Mouse (Mus musculus) liver, embryonic 16.5 days (tissue): Measurements from ENCODE around the gene Eno3. TPM values are rescaled to one million over a fixed set of nuclear protein-coding genes. Genes with fewer than 3 reads are reported as not detected.

ENCODE experiments used
- ATAC-seq: fragments of 200-750 bp; cut with Nextera tagmentation; 2 replicates; pipeline ENCODE4 v1.8.0; 2017; ENCODE audit warnings: low read depth, mild to moderate bottlenecking, moderate number of reproducible peaks, moderate library complexity
- H3K27ac ChIP-seq: fragments of 300-500 bp; sonication (generic); 2 replicates; pipeline ENCODE4 v1.5.1; 2014; ENCODE audit warnings: mild to moderate bottlenecking, low read length
- H3K27me3 ChIP-seq: fragments of 300-500 bp; sonication (generic); 2 replicates; pipeline ENCODE4 v1.6.1; 2014; ENCODE audit warnings: low read depth, low read length, mixed read lengths; ENCODE audit not compliant: control insufficient read depth, insufficient read depth
- H3K36me3 ChIP-seq: fragments of 300-500 bp; sonication (generic); 2 replicates; pipeline ENCODE4 v1.6.1; 2014; ENCODE audit warnings: mild to moderate bottlenecking; ENCODE audit not compliant: control insufficient read depth, insufficient read depth
- H3K4me1 ChIP-seq: fragments of 300-500 bp; sonication (generic); 2 replicates; pipeline ENCODE4 v1.6.1; 2014; ENCODE audit warnings: low read depth, low read length, mixed read lengths; ENCODE audit not compliant: control insufficient read depth
- H3K4me2 ChIP-seq: fragments of 300-500 bp; sonication (generic); 2 replicates; pipeline ENCODE4 v1.6.1; 2014; ENCODE audit warnings: low read depth, low read length, mixed read lengths
- H3K4me3 ChIP-seq: fragments of 300-500 bp; sonication (generic); 2 replicates; pipeline ENCODE4 v1.5.1; 2014; ENCODE audit warnings: low read depth, mild to moderate bottlenecking, low read length
- H3K9ac ChIP-seq: fragments of 300-500 bp; sonication (generic); 2 replicates; pipeline ENCODE4 v1.6.1; 2014; ENCODE audit warnings: low read depth, low read length
- H3K9me3 ChIP-seq: fragments of 300-500 bp; sonication (generic); replicated peaks from 2 replicates; pipeline ENCODE4 v1.6.1; 2016; ENCODE audit warnings: low read length; ENCODE audit not compliant: control insufficient read depth
- WGBS: fragments of 180-500 bp; shearing (Covaris S2); extraction: QIAGEN DNeasy Blood & Tissue Kit; methylation state at CpG from one replicate; pipeline ENCODE4 v1.1.7; 2014; ENCODE audit not compliant: insufficient replicate concordance; 5-methylcytosine and 5-hydroxymethylcytosine counted together
- polyA plus RNA-seq: library from polyadenylated mRNA; unstranded; fragments of >200 nt; fragmentation: Nextera tagmentation; extraction: Ambion mirVana; gene quantifications from 2 replicates; pipeline ENCODE4 v1.2.1, GENCODE M21; 2015

Gene Eno3
- polyA plus RNA-seq, 1 experiment from 2014 or later = 22.1 TPM

DNA sequence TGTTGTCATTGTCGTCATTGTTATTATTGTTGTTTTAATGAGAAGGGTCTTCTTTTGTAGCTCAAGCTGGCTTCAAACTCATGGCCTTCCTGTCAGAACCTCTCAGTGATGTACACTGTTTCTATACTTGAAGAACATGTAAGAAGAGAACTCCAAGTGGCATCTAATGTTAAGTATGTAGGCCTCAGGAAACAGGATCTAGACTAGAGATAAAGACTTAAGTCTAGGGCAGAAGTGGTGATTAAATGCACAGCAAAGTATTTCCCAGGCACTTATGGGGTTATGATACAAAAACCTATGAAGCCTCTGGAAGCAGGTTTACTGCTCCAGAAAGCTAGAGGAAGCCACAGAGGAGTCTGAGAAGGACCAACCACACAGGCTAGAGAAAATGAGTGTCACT, 18.7 kb upstream of the Eno3 start:
- ATAC-seq = no peak
- peak overlapping the region; percentile 52; the same call in 1 of the 2 replicates for H3K9ac ChIP-seq
- H3K4me3 ChIP-seq = peak overlapping the region; percentile 27
- WGBS = 45% methylated on average over 1 of the region's 1 CpGs
- no peaks in the 10 kb centered on the region for H3K36me3 ChIP-seq
- H3K27me3 ChIP-seq = no peaks in the 10 kb centered on the region
- H3K4me2 ChIP-seq = peak overlapping the region; percentile 56
- peak overlapping the region; percentile 84 for H3K27ac ChIP-seq
- no peaks in the 10 kb centered on the region for H3K9me3 ChIP-seq
- H3K4me1 ChIP-seq = peaks cover 26% of the 10 kb centered on the region

DNA sequence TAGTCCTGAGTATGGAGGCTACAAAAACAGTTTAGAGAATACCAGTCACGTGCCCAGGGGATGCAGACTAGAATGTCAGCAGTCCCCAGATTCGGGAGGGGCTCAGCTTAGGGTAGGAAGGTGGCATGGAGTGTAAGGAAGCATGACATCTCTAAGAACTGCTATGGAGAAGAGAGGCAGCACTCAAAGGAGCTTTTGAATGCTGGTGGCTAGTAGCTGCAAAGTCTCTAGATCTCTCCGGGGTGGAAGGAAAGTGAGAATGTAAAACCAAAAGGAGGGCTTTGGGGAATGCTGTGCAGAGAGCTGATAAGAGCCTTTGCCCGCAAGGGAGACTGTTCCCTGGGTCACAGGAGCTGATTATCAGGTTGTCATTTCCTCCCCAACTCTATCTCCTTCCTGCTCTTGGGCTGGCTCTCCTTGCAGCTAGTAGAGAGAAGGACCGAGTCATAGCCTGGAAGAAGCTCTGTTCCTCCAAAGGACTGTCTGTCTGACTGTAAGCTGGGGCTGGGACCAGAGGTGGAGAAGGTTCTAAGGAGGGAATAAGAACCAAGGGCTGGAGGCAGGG, 18.2 kb upstream of the Eno3 start, which contains the start of gene Gp1ba:
TSS of gene Gp1ba (plus strand) at position 409 of the 565 bp plus-strand sequence.
- WGBS = 7% methylated on average over 5 of the region's 5 CpGs
- Histone ChIP-seq H3K9ac (peak within 1 kb of the TSS; percentile 52), H3K4me2 (peak within 1 kb of the TSS; percentile 56)

DNA sequence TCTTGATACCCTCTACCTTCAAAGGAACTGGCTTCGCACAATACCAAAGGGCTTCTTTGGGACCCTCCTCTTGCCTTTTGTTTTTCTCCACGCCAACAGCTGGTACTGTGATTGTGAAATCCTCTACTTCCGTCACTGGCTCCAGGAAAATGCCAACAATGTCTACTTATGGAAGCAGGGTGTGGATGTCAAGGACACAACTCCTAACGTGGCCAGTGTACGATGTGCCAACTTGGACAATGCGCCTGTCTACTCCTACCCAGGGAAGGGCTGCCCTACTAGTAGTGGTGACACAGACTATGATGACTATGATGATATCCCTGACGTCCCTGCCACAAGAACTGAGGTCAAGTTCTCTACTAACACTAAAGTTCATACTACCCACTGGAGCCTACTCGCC, 17.0 kb upstream of the Eno3 start:
- peaks cover 11% of the 10 kb centered on the region for H3K36me3 ChIP-seq
- no peak overlapping the region for H3K27ac ChIP-seq
- H3K9ac ChIP-seq = no peak overlapping the region
- H3K27me3 ChIP-seq = no peaks in the 10 kb centered on the region
- peaks cover 26% of the 10 kb centered on the region for H3K4me1 ChIP-seq
- H3K4me2 ChIP-seq = 0 out of 2 replicates have a peak overlapping the region, but pooled peaks have one; percentile 56
- ATAC-seq = no peak
- H3K4me3 ChIP-seq = no peak overlapping the region
- H3K9me3 ChIP-seq = no peaks in the 10 kb centered on the region
- 70% methylated on average over 8 of the region's 8 CpGs for WGBS

More for the DNA sequence above, 18.2 kb upstream of the Eno3 start, which contains the start of gene Gp1ba:
- ATAC-seq = peak; percentile 88
- Histone ChIP-seq H3K4me1 (peaks cover 26% of the 10 kb centered on the region), H3K27ac (peak within 1 kb of the TSS; percentile 84), H3K9me3 (no peaks in the 10 kb centered on the region), H3K4me3 (peak within 1 kb of the TSS; percentile 27), H3K36me3 (no peaks in the 10 kb centered on the region; the same call in 1 of the 2 replicates), H3K27me3 (no peaks in the 10 kb centered on the region)

DNA sequence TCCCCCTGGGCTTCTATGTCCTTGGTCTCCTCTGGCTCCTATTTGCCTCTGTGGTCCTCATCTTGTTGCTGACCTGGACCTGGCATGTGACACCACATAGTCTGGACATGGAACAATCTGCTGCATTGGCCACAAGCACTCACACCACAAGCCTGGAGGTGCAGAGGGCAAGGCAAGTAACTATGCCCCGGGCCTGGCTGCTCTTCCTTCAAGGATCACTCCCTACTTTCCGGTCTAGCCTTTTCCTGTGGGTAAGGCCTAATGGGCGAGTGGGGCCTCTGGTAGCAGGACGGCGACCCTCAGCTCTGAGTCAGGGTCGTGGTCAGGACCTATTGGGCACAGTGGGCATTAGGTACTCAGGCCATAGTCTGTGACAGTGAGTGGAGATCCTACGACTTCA, 15.8 kb upstream of the Eno3 start:
- Histone ChIP-seq H3K9me3 (no peaks in the 10 kb centered on the region), H3K4me2 (no peak overlapping the region), H3K27ac (no peak overlapping the region), H3K4me3 (no peak overlapping the region), H3K36me3 (peaks cover 13% of the 10 kb centered on the region), H3K9ac (no peak overlapping the region), H3K4me1 (peaks cover 39% of the 10 kb centered on the region), H3K27me3 (no peaks in the 10 kb centered on the region)
- 54% methylated on average over 7 of the region's 7 CpGs for WGBS
- ATAC-seq = no peak

DNA sequence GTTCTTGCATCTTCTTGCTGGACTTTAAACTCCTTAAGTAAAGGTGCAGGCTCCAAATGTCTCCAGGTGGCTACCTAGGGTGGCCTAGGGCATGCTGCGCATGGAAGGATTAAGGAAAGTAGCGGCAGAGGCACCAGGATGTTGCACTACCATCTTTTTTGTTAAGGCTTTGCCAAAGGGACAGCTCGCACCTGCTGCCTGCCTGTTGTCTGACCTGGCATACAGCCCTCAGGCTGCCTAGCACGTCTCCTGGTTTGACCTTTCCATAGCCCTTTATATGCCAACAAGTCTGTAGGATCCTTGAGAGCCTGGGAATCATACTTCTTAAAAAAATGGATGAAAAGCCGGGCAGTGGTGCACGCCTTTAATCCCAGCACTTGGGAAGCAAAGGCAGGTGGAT, 14.0 kb upstream of the Eno3 start:
- WGBS = 81% methylated on average over 6 of the region's 6 CpGs
- Histone ChIP-seq H3K36me3 (peaks cover 13% of the 10 kb centered on the region), H3K27ac (no peak overlapping the region), H3K9ac (no peak overlapping the region), H3K4me2 (no peak overlapping the region), H3K9me3 (no peaks in the 10 kb centered on the region), H3K4me1 (peaks cover 36% of the 10 kb centered on the region), H3K27me3 (no peaks in the 10 kb centered on the region), H3K4me3 (no peak overlapping the region)
- no peak for ATAC-seq

DNA sequence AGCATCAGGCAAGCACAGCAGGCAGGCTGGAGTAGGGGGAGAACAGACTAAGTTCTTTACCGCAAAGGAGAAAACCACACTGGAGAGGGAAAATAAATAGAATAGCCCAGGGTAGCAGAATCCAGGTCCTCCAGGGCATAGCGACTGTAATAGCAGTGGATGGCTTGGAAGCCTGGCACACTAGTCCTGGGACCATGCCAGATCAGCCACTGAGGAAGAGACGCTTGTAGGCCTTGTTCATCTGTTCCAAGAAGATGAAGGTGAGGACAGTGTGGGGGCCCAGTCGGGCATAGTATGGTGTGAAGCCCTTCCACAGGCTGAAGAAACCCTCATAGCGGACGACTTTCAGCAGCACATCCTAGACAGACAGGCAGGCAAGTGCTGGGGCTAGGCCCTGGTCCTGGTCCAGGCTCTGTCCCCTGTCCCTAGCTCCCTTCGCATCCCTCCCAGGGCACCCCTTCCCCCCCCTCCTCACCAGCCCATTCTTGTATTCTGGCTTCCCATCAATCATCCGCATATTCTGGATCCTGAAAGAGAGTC, 12.4 kb upstream of the Eno3 start:
- H3K27ac ChIP-seq = no peak overlapping the region
- H3K27me3 ChIP-seq = no peaks in the 10 kb centered on the region
- no peak overlapping the region for H3K9ac ChIP-seq
- H3K4me3 ChIP-seq = no peak overlapping the region
- peaks cover 21% of the 10 kb centered on the region for H3K36me3 ChIP-seq
- WGBS = 85% methylated on average over 8 of the region's 8 CpGs
- ATAC-seq = no peak
- H3K9me3 ChIP-seq = no peaks in the 10 kb centered on the region
- H3K4me2 ChIP-seq = no peak overlapping the region
- H3K4me1 ChIP-seq = peaks cover 36% of the 10 kb centered on the region

DNA sequence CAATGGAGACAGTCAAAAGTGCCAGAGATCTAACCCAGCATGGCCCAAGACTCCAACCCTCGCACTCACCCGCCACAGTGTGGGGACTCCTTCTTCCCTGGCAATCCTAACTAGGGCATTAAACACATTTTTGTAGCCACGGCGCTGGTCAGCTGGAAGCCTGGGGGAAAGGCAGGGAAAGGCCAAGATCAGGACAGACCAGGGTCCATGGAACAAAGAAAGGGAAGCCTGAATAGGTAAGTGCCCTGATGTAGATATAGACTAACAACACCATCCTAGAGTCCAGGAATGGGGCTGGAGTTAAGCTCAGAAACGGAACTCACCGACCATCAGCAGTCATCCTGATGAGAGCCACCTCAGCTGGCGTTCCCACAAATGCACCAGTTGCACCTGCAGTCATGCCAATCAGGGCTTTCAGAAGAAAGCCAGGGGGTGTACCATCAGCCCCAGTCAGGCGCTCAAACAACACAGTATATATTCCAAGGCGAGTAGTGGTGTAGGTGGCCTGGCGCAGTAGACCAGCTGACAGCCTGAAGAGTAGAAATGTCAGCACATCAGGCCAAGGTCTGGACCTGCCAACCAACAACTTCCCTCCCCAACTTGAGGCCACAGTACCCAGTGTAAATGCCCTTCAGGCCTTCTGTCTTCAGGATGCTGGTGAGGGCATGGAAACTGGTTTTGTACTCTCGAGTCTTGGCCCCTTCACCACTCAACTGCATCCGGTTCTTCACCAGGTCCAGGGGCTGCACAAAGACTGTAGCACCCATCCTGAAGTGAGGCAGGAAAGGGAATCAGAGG, 11.3 kb upstream of the Eno3 start:
- H3K9ac ChIP-seq = peak overlapping the region; percentile 93
- H3K4me3 ChIP-seq = peak overlapping the region; percentile 97
- ATAC-seq = no peak
- peak overlapping the region; percentile 93 for H3K4me2 ChIP-seq
- no peaks in the 10 kb centered on the region for H3K9me3 ChIP-seq
- H3K27ac ChIP-seq = no peak overlapping the region; the same call in 1 of the 2 replicates
- H3K4me1 ChIP-seq = peaks cover 41% of the 10 kb centered on the region
- H3K36me3 ChIP-seq = peaks cover 31% of the 10 kb centered on the region
- WGBS = 70% methylated on average over 12 of the region's 12 CpGs
- H3K27me3 ChIP-seq = no peaks in the 10 kb centered on the region

- no peak for ATAC-seq
- peaks cover 47% of the 10 kb centered on the region for H3K4me1 ChIP-seq
- peak overlapping the region; percentile 99 for H3K27ac ChIP-seq
- peak overlapping the region; percentile 97 for H3K4me3 ChIP-seq
- no peaks in the 10 kb centered on the region for H3K9me3 ChIP-seq
- WGBS = 16% methylated on average over 3 of the region's 3 CpGs
- peak overlapping the region; percentile 93 for H3K4me2 ChIP-seq
- peak overlapping the region; percentile 93 for H3K9ac ChIP-seq
- no peaks in the 10 kb centered on the region for H3K27me3 ChIP-seq
- peaks cover 37% of the 10 kb centered on the region for H3K36me3 ChIP-seq
These were observed 10.8 kb upstream of the Eno3 start for GRCm38 (mm10) chr11:70646259-70646555.
